Mouse (Mus musculus): ENCODE measurements at regions not wholly inside any gene's neighbourhood (a gene's known extent, or its start where the extent isn't known, plus 50 kb on each side); places are given as distances from the start of the nearest gene placed in this dataset.

GRCm38 (mm10) chr13:25402691-25403090 lies 132.4 kb upstream of the Nrsn1 start:
- DNase-seq, result no peak
- intact Hi-C loops (cut with DNase I), result no loop called here

DNA sequence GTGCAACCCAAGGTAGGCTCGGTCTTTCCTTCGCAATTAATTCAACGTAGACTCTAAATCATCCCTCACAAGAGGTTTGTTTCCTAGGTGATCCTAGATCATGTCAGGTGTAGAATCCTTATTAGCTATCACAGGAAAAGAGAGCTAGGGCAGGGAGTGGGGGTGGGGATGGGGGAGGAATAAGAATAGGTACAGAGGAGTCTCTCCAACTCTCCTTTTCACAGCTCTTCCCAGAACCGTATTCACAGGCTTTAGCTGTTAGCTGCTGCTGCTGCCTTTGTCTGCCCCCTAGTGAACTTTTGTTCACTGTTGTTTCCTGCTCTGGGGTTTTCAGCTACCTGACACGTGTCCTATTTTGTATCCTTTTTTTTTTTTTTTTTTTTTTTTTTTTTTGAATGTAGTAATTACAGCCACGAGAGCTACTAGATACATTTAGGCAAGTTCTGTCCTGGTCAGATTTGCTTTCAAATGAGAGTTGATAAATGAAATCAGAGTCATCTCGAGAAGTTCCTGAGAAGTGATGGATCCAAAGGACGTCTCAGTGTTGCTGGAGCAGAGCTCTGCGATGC lies 131.7 kb upstream of the Nrsn1 start:
- intact Hi-C loops (cut with DNase I), result no loop called here
- DNase-seq, result no peak

- DNase-seq, result no peak
- intact Hi-C loops (cut with DNase I), result no loop called here
Measured at GRCm38 (mm10) chr13:25392770-25393290, 122.5 kb upstream of the Nrsn1 start.

- intact Hi-C loops (cut with DNase I), result no loop called here
- no peak for DNase-seq
Measured at GRCm38 (mm10) chr13:25362627-25362967, 92.3 kb upstream of the Nrsn1 start.

GRCm38 (mm10) chr13:25361850-25362626 lies 91.7 kb upstream of the Nrsn1 start:
- DNase-seq, result no peak
- intact Hi-C loops (cut with DNase I), result no loop called here

DNA sequence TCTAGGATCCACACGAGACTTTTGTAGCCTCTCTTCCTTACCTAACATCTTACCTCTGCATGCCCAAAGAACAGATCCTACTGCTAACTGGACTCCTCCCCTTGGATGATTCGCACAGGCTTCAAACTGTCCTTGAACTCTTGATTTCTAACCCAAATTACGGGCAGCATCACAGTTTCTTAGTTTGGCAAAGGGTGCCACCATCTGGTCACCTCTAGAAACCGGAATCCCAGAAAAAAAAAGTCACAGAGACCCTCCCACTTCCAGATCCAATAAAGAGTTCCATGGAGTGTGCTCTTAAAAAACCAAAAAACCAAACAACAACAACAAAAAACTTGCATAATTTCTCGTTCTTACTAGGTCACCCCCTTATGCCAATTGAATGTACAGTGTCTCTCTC lies 77.3 kb upstream of the Nrsn1 start:
- intact Hi-C loops (cut with DNase I), result no loop called here
- DNase-seq, result no peak

DNA sequence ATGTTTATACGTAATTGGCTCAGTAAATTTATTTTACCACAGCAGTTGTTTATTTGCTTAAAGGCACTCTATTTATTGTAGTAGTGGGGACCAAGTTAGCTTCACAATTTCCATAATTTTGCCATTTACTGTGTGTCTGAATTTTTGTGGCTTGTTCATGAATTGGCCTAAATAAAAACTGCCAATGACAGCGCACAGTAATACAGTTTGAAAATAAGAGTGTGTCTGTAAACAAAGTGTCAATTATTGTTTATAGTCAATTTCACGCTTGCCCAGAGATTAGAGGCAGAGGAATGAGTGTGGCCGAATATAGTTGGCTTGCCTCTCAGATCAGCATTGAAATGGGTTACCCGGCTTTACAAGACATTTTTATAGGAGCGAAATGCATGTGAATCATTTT lies 73.0 kb upstream of the Nrsn1 start:
- DNase-seq, result no peak
- intact Hi-C loops (cut with DNase I), result no loop called here

- intact Hi-C loops (cut with DNase I), result no loop called here
- no peak for DNase-seq
Measured at GRCm38 (mm10) chr13:25341826-25342225, 71.5 kb upstream of the Nrsn1 start.

GRCm38 (mm10) chr13:25333803-25334202 lies 63.5 kb upstream of the Nrsn1 start:
- DNase-seq, result no peak
- intact Hi-C loops (cut with DNase I), result no loop called here
